Mouse (Mus musculus) forebrain, embryonic 12.5 days (tissue): ENCODE results near the gene P3h3. TPM values are rescaled to one million over a fixed set of nuclear protein-coding genes. Genes with fewer than 3 reads are reported as not detected.

ENCODE experiments used
- ATAC-seq: fragments of 200-750 bp; cut with Nextera tagmentation; 2 replicates; pipeline ENCODE4 v1.8.0; 2017; ENCODE audit warnings: moderate TSS enrichment; ENCODE audit not compliant: low FRiP score
- H3K27ac ChIP-seq: fragments of 300-500 bp; sonication (generic); 2 replicates; pipeline ENCODE4 v1.5.1; 2016; ENCODE audit warnings: mild to moderate bottlenecking
- H3K27me3 ChIP-seq: fragments of 300-500 bp; sonication (generic); 2 replicates; pipeline ENCODE4 v1.6.1; 2016; ENCODE audit warnings: mild to moderate bottlenecking
- H3K36me3 ChIP-seq: fragments of 300-500 bp; sonication (generic); replicated peaks from 2 replicates; pipeline ENCODE4 v1.6.1; 2016; ENCODE audit warnings: mild to moderate bottlenecking
- H3K4me1 ChIP-seq: fragments of 300-500 bp; sonication (generic); 2 replicates; pipeline ENCODE4 v1.6.1; 2016
- H3K4me2 ChIP-seq: fragments of 300-500 bp; sonication (generic); 2 replicates; pipeline ENCODE4 v1.6.1; 2016; ENCODE audit warnings: mild to moderate bottlenecking, moderate library complexity
- H3K4me3 ChIP-seq: fragments of 300-500 bp; sonication (generic); replicated peaks from 2 replicates; pipeline ENCODE4 v1.5.1; 2016; ENCODE audit warnings: mild to moderate bottlenecking
- H3K9ac ChIP-seq: fragments of 300-500 bp; sonication (generic); 2 replicates; pipeline ENCODE4 v1.6.1; 2016; ENCODE audit warnings: mild to moderate bottlenecking
- H3K9me3 ChIP-seq: fragments of 300-500 bp; sonication (generic); 2 replicates; pipeline ENCODE4 v1.6.1; 2016
- WGBS: fragments of 180-500 bp; shearing (Covaris S2); methylation state at CpG from one replicate; pipeline ENCODE4 v1.1.7; 2016; 5-methylcytosine and 5-hydroxymethylcytosine counted together
- polyA plus RNA-seq: library from polyadenylated mRNA; unstranded; fragments of >200 nt; fragmentation: Nextera tagmentation; extraction: Ambion mirVana; gene quantifications from 2 replicates; pipeline ENCODE4 v1.2.1, GENCODE M21; 2016

P3h3 gene
- polyA plus RNA-seq, 1 experiment from 2014 or later: 19.8 TPM

- Histone ChIP-seq H3K4me1 (no peaks in the 10 kb centered on the region), H3K4me3 (no peak overlapping the region), H3K27me3 (peaks cover 2% of the 10 kb centered on the region; the same call in 1 of the 2 replicates), H3K9me3 (no peaks in the 10 kb centered on the region), H3K4me2 (no peak overlapping the region), H3K9ac (no peak overlapping the region), H3K36me3 (no peaks in the 10 kb centered on the region), H3K27ac (no peak overlapping the region)
- 89% methylated on average over 6 of the region's 6 CpGs for WGBS
- ATAC-seq: no peak
These were observed 31.1 kb upstream of the P3h3 start for GRCm38 (mm10) chr6:124888555-124889125.

- no peaks in the 10 kb centered on the region for H3K36me3 ChIP-seq
- H3K4me3 ChIP-seq: no peak within 1 kb of the TSS
- H3K27me3 ChIP-seq: peaks cover 2% of the 10 kb centered on the region; the same call in 1 of the 2 replicates
- 88% methylated on average over 9 of the region's 9 CpGs for WGBS
- no peak within 1 kb of the TSS for H3K27ac ChIP-seq
- no peaks in the 10 kb centered on the region for H3K9me3 ChIP-seq
- H3K9ac ChIP-seq: no peak within 1 kb of the TSS
- no peaks in the 10 kb centered on the region for H3K4me1 ChIP-seq
- no peak within 1 kb of the TSS for H3K4me2 ChIP-seq
- no peak for ATAC-seq
These were observed 30.4 kb upstream of the P3h3 start, which contains the start of gene Cd4 for GRCm38 (mm10) chr6:124887986-124888385. TSS of gene Cd4 (minus strand) at chr6:124888221.

- H3K27ac ChIP-seq: no peak overlapping the region
- H3K9me3 ChIP-seq: no peaks in the 10 kb centered on the region
- no peaks in the 10 kb centered on the region for H3K36me3 ChIP-seq
- ATAC-seq: no peak
- H3K4me2 ChIP-seq: no peak overlapping the region
- H3K9ac ChIP-seq: no peak overlapping the region
- H3K4me3 ChIP-seq: no peak overlapping the region
- H3K27me3 ChIP-seq: peaks cover 2% of the 10 kb centered on the region; the same call in 1 of the 2 replicates
- H3K4me1 ChIP-seq: no peaks in the 10 kb centered on the region
- whole genome bisulfite sequencing: 97% methylated on average over 8 of the region's 8 CpGs
These were observed 28.4 kb upstream of the P3h3 start for GRCm38 (mm10) chr6:124885956-124886381.

GRCm38 (mm10) chr6:124884714-124885500, 27.4 kb upstream of the P3h3 start:
- no peak overlapping the region for H3K9ac ChIP-seq
- H3K4me1 ChIP-seq: no peaks in the 10 kb centered on the region
- H3K4me2 ChIP-seq: no peak overlapping the region
- H3K36me3 ChIP-seq: no peaks in the 10 kb centered on the region
- H3K9me3 ChIP-seq: no peaks in the 10 kb centered on the region
- H3K4me3 ChIP-seq: no peak overlapping the region
- peaks cover 2% of the 10 kb centered on the region; the same call in 1 of the 2 replicates for H3K27me3 ChIP-seq
- no peak overlapping the region for H3K27ac ChIP-seq
- WGBS: 78% methylated on average over 10 of the region's 10 CpGs
- ATAC-seq: no peak

GRCm38 (mm10) chr6:124883351-124883750, 25.8 kb upstream of the P3h3 start:
- H3K4me1 ChIP-seq: no peaks in the 10 kb centered on the region
- peaks cover 2% of the 10 kb centered on the region; the same call in 1 of the 2 replicates for H3K27me3 ChIP-seq
- H3K9me3 ChIP-seq: no peaks in the 10 kb centered on the region
- no peak overlapping the region for H3K4me3 ChIP-seq
- ATAC-seq: no peak
- no peak overlapping the region for H3K4me2 ChIP-seq
- H3K9ac ChIP-seq: no peak overlapping the region
- H3K36me3 ChIP-seq: no peaks in the 10 kb centered on the region
- 62% methylated on average over 9 of the region's 10 CpGs for WGBS
- H3K27ac ChIP-seq: no peak overlapping the region

GRCm38 (mm10) chr6:124881821-124882220, 24.3 kb upstream of the P3h3 start:
- Histone ChIP-seq H3K4me1 (no peaks in the 10 kb centered on the region), H3K36me3 (no peaks in the 10 kb centered on the region), H3K9ac (no peak overlapping the region), H3K27ac (no peak overlapping the region), H3K4me3 (no peak overlapping the region), H3K27me3 (peaks cover 2% of the 10 kb centered on the region; the same call in 1 of the 2 replicates), H3K4me2 (no peak overlapping the region), H3K9me3 (no peaks in the 10 kb centered on the region)
- no peak for ATAC-seq
- WGBS: 94% methylated on average over 9 of the region's 9 CpGs

GRCm38 (mm10) chr6:124879390-124879789, 21.8 kb upstream of the P3h3 start:
- H3K4me3 ChIP-seq: no peak overlapping the region
- no peaks in the 10 kb centered on the region for H3K9me3 ChIP-seq
- H3K36me3 ChIP-seq: no peaks in the 10 kb centered on the region
- no peaks in the 10 kb centered on the region for H3K27me3 ChIP-seq
- H3K4me2 ChIP-seq: no peak overlapping the region
- H3K9ac ChIP-seq: no peak overlapping the region
- no peaks in the 10 kb centered on the region for H3K4me1 ChIP-seq
- no peak overlapping the region for H3K27ac ChIP-seq
- 66% methylated on average over 6 of the region's 6 CpGs for WGBS
- ATAC-seq: no peak

- H3K4me2 ChIP-seq: no peak overlapping the region
- H3K9me3 ChIP-seq: no peaks in the 10 kb centered on the region
- H3K4me1 ChIP-seq: no peaks in the 10 kb centered on the region
- H3K4me3 ChIP-seq: no peak overlapping the region
- ATAC-seq: no peak
- WGBS: 69% methylated on average over 2 of the region's 3 CpGs
- H3K36me3 ChIP-seq: no peaks in the 10 kb centered on the region
- no peaks in the 10 kb centered on the region for H3K27me3 ChIP-seq
- no peak overlapping the region for H3K9ac ChIP-seq
- H3K27ac ChIP-seq: no peak overlapping the region
These were observed 16.8 kb upstream of the P3h3 start for GRCm38 (mm10) chr6:124874348-124874747.

- Histone ChIP-seq H3K27ac (no peak overlapping the region), H3K36me3 (no peaks in the 10 kb centered on the region), H3K4me1 (peaks cover 41% of the 10 kb centered on the region), H3K9ac (no peak overlapping the region), H3K4me3 (no peak overlapping the region), H3K4me2 (no peak overlapping the region), H3K9me3 (no peaks in the 10 kb centered on the region), H3K27me3 (peaks cover 10% of the 10 kb centered on the region)
- no peak for ATAC-seq
- 47% methylated on average over 6 of the region's 7 CpGs for WGBS
These were observed 9.0 kb upstream of the P3h3 start for GRCm38 (mm10) chr6:124866560-124866959.

GRCm38 (mm10) chr6:124865766-124866362, 8.3 kb upstream of the P3h3 start:
- WGBS: 69% methylated on average over 18 of the region's 18 CpGs
- H3K27me3 ChIP-seq: peaks cover 10% of the 10 kb centered on the region
- no peaks in the 10 kb centered on the region for H3K9me3 ChIP-seq
- H3K4me2 ChIP-seq: no peak overlapping the region
- peak overlapping the region; percentile 29; the same call in 1 of the 2 replicates for H3K9ac ChIP-seq
- no peak for ATAC-seq
- H3K4me1 ChIP-seq: peaks cover 46% of the 10 kb centered on the region
- no peak overlapping the region for H3K27ac ChIP-seq
- no peaks in the 10 kb centered on the region for H3K36me3 ChIP-seq
- H3K4me3 ChIP-seq: no peak overlapping the region

GRCm38 (mm10) chr6:124863658-124864298, 6.2 kb upstream of the P3h3 start, which contains the start of gene Gpr162:
TSS of gene Gpr162 (minus strand) at chr6:124863983.
- peak within 1 kb of the TSS; percentile 78 for H3K9ac ChIP-seq
- no peaks in the 10 kb centered on the region for H3K9me3 ChIP-seq
- peak within 1 kb of the TSS; percentile 51 for H3K4me3 ChIP-seq
- H3K4me1 ChIP-seq: peaks cover 57% of the 10 kb centered on the region
- no peaks in the 10 kb centered on the region for H3K36me3 ChIP-seq
- 1% methylated on average over 32 of the region's 43 CpGs for WGBS
- peak within 1 kb of the TSS; percentile 79 for H3K27ac ChIP-seq
- peaks cover 19% of the 10 kb centered on the region for H3K27me3 ChIP-seq
- ATAC-seq: peak; percentile 78
- peak within 1 kb of the TSS; percentile 82 for H3K4me2 ChIP-seq

GRCm38 (mm10) chr6:124863125-124863657, 5.6 kb upstream of the P3h3 start:
- H3K4me2 ChIP-seq: peak overlapping the region; percentile 82
- H3K27me3 ChIP-seq: peaks cover 24% of the 10 kb centered on the region
- peak overlapping the region; percentile 78 for H3K9ac ChIP-seq
- WGBS: under 1% methylated on average over 12 of the region's 16 CpGs
- no peaks in the 10 kb centered on the region for H3K9me3 ChIP-seq
- H3K4me1 ChIP-seq: peaks cover 62% of the 10 kb centered on the region
- H3K27ac ChIP-seq: peak overlapping the region; percentile 79
- H3K36me3 ChIP-seq: no peaks in the 10 kb centered on the region
- H3K4me3 ChIP-seq: peak overlapping the region; percentile 51
- peak; percentile 25; the same call in 1 of the 2 replicates for ATAC-seq
